Mouse (Mus musculus) common myeloid progenitor, adult 5-6 weeks (primary cell): ENCODE measurements around the gene Ttc7b. TPM values are rescaled to one million over a fixed set of nuclear protein-coding genes. Genes with fewer than 3 reads are reported as not detected.

Experiments used
- ATAC-seq: replicated peaks from 2 replicates; pipeline ENCODE4 v1.8.0; 2016; ENCODE audit warnings: low read depth, mild to moderate bottlenecking, moderate TSS enrichment, inconsistent platforms; ENCODE audit not compliant: poor library complexity, severe bottlenecking
- total RNA-seq: library from RNA; stranded (forward); fragments of 200-1000, 187-1606 nt; gene quantifications from 2 replicates; pipeline ENCODE4 v1.2.3, GENCODE M21; 2017

Ttc7b gene
- total RNA-seq, 1 experiment from 2014 or later = 18.0 TPM

- ATAC-seq = no peak
Observed at GRCm38 (mm10) chr12:100355565-100355964, 165.1 kb downstream of the Ttc7b start.

- no peak for ATAC-seq
Observed at GRCm38 (mm10) chr12:100353954-100354353, 166.7 kb downstream of the Ttc7b start.

- ATAC-seq = no peak
Observed at GRCm38 (mm10) chr12:100353075-100353782, 167.4 kb downstream of the Ttc7b start.

GRCm38 (mm10) chr12:100352094-100352493 lies 168.5 kb downstream of the Ttc7b start:
- peak; percentile 66 for ATAC-seq

GRCm38 (mm10) chr12:100343554-100343953 lies 177.1 kb downstream of the Ttc7b start:
- ATAC-seq = no peak

GRCm38 (mm10) chr12:100341614-100342013 lies 179.0 kb downstream of the Ttc7b start:
- ATAC-seq = no peak

GRCm38 (mm10) chr12:100340901-100341460 lies 179.6 kb downstream of the Ttc7b start:
- ATAC-seq = no peak

- ATAC-seq = peak; percentile 36; the same call in 1 of the 2 replicates
Observed at GRCm38 (mm10) chr12:100338055-100338454, 182.6 kb downstream of the Ttc7b start.

GRCm38 (mm10) chr12:100337351-100338018 lies 183.1 kb downstream of the Ttc7b start:
- 0 out of 2 replicates have a peak, but pooled peaks have one; percentile 39 for ATAC-seq

- ATAC-seq = no peak
Observed at GRCm38 (mm10) chr12:100336241-100336640, 184.4 kb downstream of the Ttc7b start.

GRCm38 (mm10) chr12:100331806-100332205 lies 188.8 kb downstream of the Ttc7b start:
- ATAC-seq = no peak

- ATAC-seq = no peak
Observed at GRCm38 (mm10) chr12:100330234-100330633, 190.4 kb downstream of the Ttc7b start.

- no peak for ATAC-seq
Observed at GRCm38 (mm10) chr12:100328998-100329397, 191.6 kb downstream of the Ttc7b start.

GRCm38 (mm10) chr12:100328557-100328956 lies 192.1 kb downstream of the Ttc7b start:
- no peak for ATAC-seq

GRCm38 (mm10) chr12:100326732-100327131 lies 193.9 kb downstream of the Ttc7b start:
- ATAC-seq = no peak

GRCm38 (mm10) chr12:100325618-100326017 lies 195.0 kb downstream of the Ttc7b start:
- ATAC-seq = no peak

- no peak for ATAC-seq
Observed at GRCm38 (mm10) chr12:100325212-100325611, 195.4 kb downstream of the Ttc7b start.

- ATAC-seq = no peak
Observed at GRCm38 (mm10) chr12:100323641-100324040, 197.0 kb downstream of the Ttc7b start.

GRCm38 (mm10) chr12:100322225-100322624 lies 198.4 kb downstream of the Ttc7b start:
- no peak for ATAC-seq

GRCm38 (mm10) chr12:100321545-100321944 lies 199.1 kb downstream of the Ttc7b start:
- ATAC-seq = no peak

- ATAC-seq = no peak
Observed at GRCm38 (mm10) chr12:100319746-100320145, 200.9 kb downstream of the Ttc7b start.
